Mouse (Mus musculus) embryonic fibroblast, embryonic 13.5 days (primary cell): Measurements from ENCODE around the gene Kctd4.

Experiments used
- CTCF ChIP-seq: IDR thresholded peaks from 2 replicates; pipeline ENCODE4 v1.5.1; 2011; ENCODE audit warnings: mild to moderate bottlenecking, control low read depth, low read length, moderate library complexity, borderline replicate concordance; ENCODE audit not compliant: insufficient read depth
- POLR2A ChIP-seq: IDR thresholded peaks from 2 replicates; pipeline ENCODE4 v1.6.1; 2011; ENCODE audit warnings: low read depth, mild to moderate bottlenecking, control low read depth, low read length, moderate library complexity

- TF ChIP-seq POLR2A = no peak
- TF ChIP-seq CTCF = no peak
These were observed 42.8 kb upstream of the Kctd4 start for GRCm38 (mm10) chr14:75911968-75912367.
